Mouse (Mus musculus) lung, adult 2 months (tissue): Measurements from ENCODE around the gene Slc30a6. TPM values are rescaled to one million over a fixed set of nuclear protein-coding genes. Genes with fewer than 3 reads are reported as not detected.
"Not testable (repeated sequence)": the region's sequence is repeated elsewhere in the genome, so short reads cannot be mapped to it uniquely, and the experiment has no call there.

Experiments used
- DNase-seq: peaks from one replicate; pipeline ENCODE4 v3.0.0; 2022
- H3K4me1 ChIP-seq: fragments of 200-500 bp; 2 replicates; pipeline ENCODE4 v1.6.1; 2011; ENCODE audit warnings: low read length; ENCODE audit not compliant: control insufficient read depth, insufficient read depth
- H3K4me3 ChIP-seq: fragments of 200-500 bp; replicated peaks from 2 replicates; pipeline ENCODE3; 2011; ENCODE audit warnings: low read depth, mild to moderate bottlenecking, control low read depth, low read length; ENCODE audit errors: extremely low read depth
- CTCF ChIP-seq: fragments of 200-500 bp; IDR thresholded peaks from 2 replicates; pipeline ENCODE4 v1.5.1; 2011; ENCODE audit warnings: mild to moderate bottlenecking, low read length, control low read depth; ENCODE audit not compliant: insufficient read depth
- POLR2A ChIP-seq: fragments of 200-500 bp; IDR thresholded peaks from 2 replicates; pipeline ENCODE4 v1.6.1; 2011; ENCODE audit warnings: low read depth, mild to moderate bottlenecking, control low read depth, low read length, borderline replicate concordance; ENCODE audit errors: extremely low read depth
- WGBS: fragments of 180-500 bp; shearing (Covaris S2); methylation state at CpG from one replicate; pipeline ENCODE4 v1.1.7; 2018; 5-methylcytosine and 5-hydroxymethylcytosine counted together
- polyA plus RNA-seq: library from polyadenylated mRNA; depleted of rRNA; stranded (reverse); fragments of >200 nt; gene quantifications from 2 replicates; pipeline ENCODE4 v1.2.3, GENCODE M21; 2012

The Slc30a6 gene
- polyA plus RNA-seq, 1 experiment = 20.5 TPM

DNA sequence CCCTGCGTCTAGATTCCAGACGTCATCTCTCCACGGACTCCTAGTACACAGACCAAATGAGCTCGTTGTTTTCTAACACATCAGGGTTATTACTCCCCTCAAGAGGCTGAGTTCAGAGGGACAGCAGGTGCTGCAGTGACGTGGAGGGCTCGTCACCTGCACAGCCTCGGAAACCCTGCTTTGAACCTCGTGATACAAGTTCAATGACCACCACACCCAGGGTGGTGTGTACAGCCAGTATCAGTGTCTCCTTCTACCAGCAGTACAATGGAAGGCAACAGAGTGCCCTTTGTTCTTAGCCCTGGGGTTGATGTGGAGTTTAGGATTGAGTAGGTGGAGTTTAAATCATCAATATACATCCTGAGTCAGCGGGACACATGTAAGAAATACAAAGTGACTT lies 42.4 kb downstream of the Slc30a6 start:
- no peak for TF ChIP-seq CTCF
- no peak for TF ChIP-seq POLR2A
- WGBS = 80% methylated on average over 9 of the region's 9 CpGs
- no peak for DNase-seq
- H3K4me3 ChIP-seq = no peak overlapping the region
- no peaks in the 10 kb centered on the region for H3K4me1 ChIP-seq

DNA sequence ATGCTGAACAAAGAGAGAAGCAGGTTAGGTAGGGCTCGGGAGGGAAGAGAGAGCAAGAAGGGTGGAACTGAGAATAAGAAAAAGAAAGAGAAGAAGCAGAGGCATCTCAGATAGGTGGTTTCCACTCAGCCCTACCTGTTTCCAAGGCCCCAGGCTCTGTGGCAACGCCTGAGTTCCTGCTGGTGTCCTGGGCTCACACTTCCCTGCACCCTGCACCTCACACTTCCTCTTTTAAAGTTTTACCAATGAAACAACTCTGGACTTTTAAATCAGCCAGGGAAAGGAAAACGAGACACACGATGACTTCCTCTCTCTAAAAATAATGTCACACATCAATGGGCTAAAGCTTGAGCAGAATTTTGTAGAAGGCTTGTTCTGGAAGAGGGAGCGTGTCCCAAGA lies 45.1 kb downstream of the Slc30a6 start:
- DNase-seq = no peak
- WGBS = 50% methylated on average over 5 of the region's 5 CpGs
- TF ChIP-seq CTCF = no peak
- H3K4me1 ChIP-seq = no peaks in the 10 kb centered on the region
- no peak overlapping the region for H3K4me3 ChIP-seq

DNA sequence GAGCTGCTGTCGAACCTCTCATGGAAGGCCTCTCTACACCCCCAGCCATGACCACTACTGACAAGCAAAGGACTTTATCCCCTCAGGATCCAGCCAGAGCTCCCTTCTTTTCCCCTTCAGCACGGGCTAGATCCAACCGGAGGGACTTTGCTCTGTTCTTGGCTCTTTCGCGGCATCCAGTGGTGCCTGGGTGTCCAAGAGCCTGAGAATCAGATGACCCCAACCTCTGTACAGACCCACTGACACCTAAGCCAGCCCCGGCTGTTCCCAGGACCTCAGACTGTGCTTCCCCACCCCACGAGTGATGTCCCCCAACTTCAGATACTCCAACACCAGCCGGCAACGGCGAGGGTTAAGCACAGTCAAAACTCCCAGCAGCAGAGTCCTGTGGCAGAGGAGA lies 54.4 kb downstream of the Slc30a6 start:
- no peak for DNase-seq
- Histone ChIP-seq H3K4me3 (no peak overlapping the region), H3K4me1 (no peaks in the 10 kb centered on the region)
- TF ChIP-seq CTCF (no peak), POLR2A (no peak)
- 85% methylated on average over 10 of the region's 10 CpGs for WGBS

DNA sequence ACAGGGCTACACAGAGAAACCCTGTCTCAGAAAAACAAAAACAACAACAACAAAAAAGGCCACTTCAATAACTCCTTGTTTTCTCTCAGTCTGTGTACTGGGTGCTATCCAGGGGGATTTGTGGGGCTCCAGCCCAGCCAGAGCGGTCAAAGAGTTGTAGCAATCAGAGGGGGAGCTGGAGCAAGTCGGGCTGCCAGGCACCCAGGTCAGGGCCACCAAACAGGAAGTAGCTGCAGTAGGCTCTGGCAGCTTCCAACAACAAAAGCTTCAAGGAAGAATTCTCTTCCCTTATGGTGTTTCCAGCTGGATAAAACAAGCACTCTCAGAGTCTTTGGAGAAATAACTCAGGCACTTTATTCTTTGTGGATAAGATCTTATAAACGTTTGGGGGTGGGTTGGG lies 58.5 kb downstream of the Slc30a6 start:
- no peak for DNase-seq
- H3K4me1 ChIP-seq = no peaks in the 10 kb centered on the region
- no peak for TF ChIP-seq CTCF
- no peak for TF ChIP-seq POLR2A
- no peak overlapping the region for H3K4me3 ChIP-seq
- WGBS = 59% methylated on average over 3 of the region's 3 CpGs

DNA sequence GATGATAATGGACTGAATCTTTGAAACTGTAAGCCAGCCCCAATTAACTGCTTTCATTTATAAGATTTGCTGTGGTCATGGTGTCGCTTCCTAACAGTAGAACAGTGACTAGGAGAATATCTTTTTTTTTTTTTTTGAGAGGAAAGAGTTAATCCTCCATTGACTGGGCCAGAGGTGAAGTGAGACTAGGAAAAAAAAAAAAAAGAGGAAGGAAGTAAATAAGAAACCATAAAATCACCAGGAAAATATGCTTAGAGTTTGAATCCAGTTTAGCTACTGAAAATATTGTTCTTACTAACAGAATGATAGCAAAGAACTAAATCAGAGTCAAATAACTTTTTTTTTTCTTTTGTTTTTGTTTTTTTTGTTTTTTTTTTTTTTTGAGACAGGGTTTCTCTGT lies 59.3 kb downstream of the Slc30a6 start:
- no peak for DNase-seq
- Histone ChIP-seq H3K4me3 (no peak overlapping the region), H3K4me1 (no peaks in the 10 kb centered on the region)
- TF ChIP-seq POLR2A = no peak
- no peak for TF ChIP-seq CTCF
- WGBS = 82% methylated on average over 1 of the region's 1 CpGs

DNA sequence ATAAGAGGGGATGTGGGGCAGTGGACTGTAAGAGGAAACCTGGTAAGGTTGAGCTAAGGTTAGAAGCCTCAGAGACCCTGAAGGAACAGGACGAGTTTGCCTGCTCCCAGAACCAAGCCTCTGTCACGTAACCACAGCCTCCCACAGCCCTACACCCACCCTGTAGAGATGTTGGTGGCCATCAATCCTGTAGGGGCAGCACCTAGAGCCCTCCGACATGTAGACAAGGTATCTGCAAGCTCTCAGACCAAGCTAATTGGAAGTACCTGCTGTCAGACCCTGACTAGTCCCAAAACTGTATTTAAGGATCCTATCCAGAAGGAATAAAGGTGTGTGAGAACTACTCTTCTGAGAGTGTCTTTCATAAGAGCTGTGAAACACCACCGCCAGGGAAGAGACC lies 60.0 kb downstream of the Slc30a6 start:
- H3K4me1 ChIP-seq = no peaks in the 10 kb centered on the region
- H3K4me3 ChIP-seq = no peak overlapping the region
- WGBS = 82% methylated on average over 4 of the region's 4 CpGs
- DNase-seq = no peak
- TF ChIP-seq POLR2A (no peak), CTCF (no peak)

DNA sequence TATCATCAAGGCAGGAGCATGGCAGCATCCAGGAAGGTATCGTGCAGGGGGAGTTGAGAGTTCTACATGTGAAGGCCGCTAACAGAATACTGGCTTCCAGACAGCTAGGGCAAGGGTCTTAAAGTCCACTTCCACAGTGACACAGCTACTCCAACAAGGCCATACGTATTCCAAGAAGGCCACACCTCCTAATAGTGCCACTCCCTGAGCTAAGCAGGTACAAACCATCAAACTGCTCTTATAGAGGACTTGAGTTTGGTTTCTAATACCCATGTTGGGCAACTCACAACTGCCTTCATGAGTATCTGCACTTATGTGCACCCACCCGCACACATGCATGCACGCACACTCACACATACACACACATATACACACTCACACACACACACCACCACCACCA lies 61.4 kb downstream of the Slc30a6 start:
- Histone ChIP-seq H3K4me3 (no peak overlapping the region), H3K4me1 (no peaks in the 10 kb centered on the region)
- 92% methylated on average over 5 of the region's 5 CpGs for WGBS
- no peak for DNase-seq
- TF ChIP-seq POLR2A = no peak
- no peak for TF ChIP-seq CTCF

DNA sequence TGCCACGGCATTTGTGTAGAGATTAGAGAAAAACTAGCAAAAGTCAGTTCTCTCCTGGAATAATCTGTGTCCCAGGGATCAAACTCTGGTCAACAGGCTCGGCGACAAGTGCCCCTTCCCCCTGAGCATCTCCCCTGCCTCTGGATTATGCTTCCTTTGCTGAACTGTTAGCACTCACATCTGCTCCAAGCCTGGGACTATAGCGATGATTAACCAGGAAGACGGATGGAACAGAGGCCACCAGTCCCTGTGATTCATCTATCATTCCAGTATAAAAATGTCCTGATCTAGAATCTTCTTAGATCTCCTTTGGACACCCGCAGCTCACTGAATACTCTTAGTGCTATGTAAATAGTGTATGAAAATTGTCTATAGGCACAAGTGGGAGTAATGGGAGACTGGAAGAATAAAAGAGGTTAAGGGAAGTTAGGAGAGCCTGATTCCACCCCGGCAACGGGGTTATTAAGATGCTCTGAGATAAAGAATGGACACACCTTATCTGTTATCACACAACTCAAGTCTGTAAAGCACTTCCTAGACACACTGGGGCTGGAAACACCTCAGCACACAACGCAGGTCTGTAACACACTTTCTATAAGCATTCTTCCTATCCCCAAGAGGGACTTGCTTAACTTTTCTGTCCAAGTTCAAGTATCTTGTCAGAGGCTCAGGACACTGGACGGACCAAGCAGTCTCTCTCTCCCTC lies 62.7 kb downstream of the Slc30a6 start:
- DNase-seq = no peak
- TF ChIP-seq CTCF = no peak
- no peak for TF ChIP-seq POLR2A
- 50% methylated on average over 10 of the region's 10 CpGs for WGBS
- no peaks in the 10 kb centered on the region for H3K4me1 ChIP-seq
- peak overlapping the region; percentile 10 for H3K4me3 ChIP-seq

DNA sequence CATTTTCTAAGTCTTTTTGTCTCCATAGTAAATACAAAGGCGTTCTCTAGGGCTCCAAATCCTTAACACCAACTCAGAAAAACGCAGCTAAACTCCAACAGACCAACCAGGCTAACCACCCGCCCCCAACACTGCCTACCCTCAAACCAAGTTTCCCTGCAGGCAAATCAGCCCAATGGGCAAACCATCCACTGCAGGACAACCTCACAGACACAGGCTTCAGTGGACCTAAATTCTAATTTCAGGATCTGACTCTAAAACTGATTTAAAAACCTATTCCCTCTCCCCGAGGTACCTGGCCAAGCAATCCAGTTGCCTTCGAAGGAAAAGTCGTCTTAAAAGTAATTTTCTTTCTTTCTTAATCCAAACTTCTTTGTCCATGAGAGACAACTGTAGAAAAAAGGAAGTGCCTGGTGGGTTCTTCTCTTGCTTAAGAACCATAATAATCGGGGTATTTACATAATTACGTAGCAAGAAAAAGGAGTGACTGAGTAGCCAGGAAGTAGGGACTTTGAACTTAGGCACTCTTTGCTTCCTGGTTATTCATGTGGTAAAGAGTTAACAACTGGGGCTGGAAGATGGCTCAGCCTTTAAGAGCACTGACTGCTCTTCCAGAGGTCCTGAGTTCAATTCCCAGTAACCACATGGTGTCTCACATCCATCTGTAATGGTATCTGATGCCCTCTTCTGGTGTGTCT lies 63.5 kb downstream of the Slc30a6 start, which contains the start of gene Nlrc4:
Gene Nlrc4 (minus strand): TSS at position 432 of the 698 bp plus-strand sequence.
- no peak for TF ChIP-seq CTCF
- TF ChIP-seq POLR2A = no peak
- Histone ChIP-seq H3K4me3 (peak within 1 kb of the TSS; percentile 10), H3K4me1 (no peaks in the 10 kb centered on the region)
- 40% methylated on average over 8 of the region's 8 CpGs for WGBS
- no peak for DNase-seq

DNA sequence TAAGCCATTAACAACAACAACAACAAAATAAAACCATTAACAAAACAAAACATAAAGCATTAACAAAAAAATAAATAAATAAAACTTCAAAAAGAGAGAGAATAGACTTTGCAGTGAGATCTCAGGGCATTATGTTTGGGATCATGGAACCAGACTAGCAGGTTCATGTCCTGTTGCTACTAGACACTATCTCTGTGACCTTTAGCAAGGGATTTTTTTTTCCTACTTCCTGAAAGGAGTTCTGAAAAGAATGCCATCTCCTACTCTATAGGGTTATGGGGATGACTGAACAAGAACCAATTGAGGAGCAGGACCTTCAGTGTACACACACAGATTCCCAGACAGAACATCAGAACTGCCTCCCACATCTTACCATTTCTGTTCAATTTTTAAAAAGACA lies 68.1 kb downstream of the Slc30a6 start:
- Histone ChIP-seq H3K4me3 (no peak overlapping the region), H3K4me1 (no peaks in the 10 kb centered on the region)
- no peak for TF ChIP-seq POLR2A
- TF ChIP-seq CTCF = no peak
- no peak for DNase-seq

DNA sequence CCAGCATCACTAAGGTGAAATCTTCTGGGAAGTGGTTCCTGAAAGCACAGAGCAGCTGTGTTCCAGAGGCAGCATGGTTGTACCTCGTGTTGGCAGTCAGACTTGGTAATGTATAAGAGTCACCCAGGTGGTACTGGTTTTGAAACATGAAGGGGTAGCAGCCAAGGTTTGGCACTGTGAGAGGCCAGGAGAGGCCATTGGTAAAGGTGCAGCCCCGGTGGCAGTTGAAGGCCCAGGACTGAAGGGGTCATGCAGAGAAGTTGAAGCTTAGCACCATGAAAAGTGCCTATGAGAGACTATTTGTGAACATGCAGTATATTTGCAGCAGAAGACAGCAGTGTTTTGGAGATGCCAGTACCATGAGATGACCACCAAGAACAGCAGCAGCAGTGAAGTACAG lies 72.6 kb downstream of the Slc30a6 start:
- 82% methylated on average over 2 of the region's 2 CpGs for WGBS
- not testable (repeated sequence) for H3K4me3 ChIP-seq, DNase-seq, H3K4me1 ChIP-seq

DNA sequence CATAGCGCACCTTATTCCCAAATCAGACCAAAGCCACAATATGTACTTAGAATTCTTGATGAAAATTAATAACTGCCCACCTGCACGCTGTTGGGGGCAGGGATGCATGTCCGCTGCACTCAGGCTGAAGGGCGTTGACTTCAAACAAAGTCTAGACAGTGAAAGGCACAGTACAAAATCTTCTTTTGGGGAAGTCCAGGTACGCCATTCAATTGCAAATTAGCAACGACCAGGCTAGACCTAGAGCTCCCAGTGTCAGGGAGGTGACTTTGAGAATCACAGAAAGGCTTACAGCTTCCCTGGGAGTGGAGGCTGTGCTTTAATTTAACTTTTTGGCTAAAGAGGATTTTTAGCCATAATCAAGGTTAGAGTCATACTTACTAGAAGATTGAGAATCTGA lies 74.7 kb downstream of the Slc30a6 start:
- DNase-seq, H3K4me1 ChIP-seq, H3K4me3 ChIP-seq: not testable (repeated sequence)
- 82% methylated on average over 6 of the region's 6 CpGs for WGBS
